Mouse (Mus musculus) layer of hippocampus, postnatal 10 days (tissue): ENCODE data around the gene Gphn. TPM values are rescaled to one million over a fixed set of nuclear protein-coding genes. Genes with fewer than 3 reads are reported as not detected.

ENCODE experiments used
- DNase-seq, 2 experiments: peaks; one replicate each; pipeline ENCODE4 v3.0.0; 2021; ENCODE audit warnings: low spot score in 2 of 2
- long read RNA-seq: library from polyadenylated mRNA; stranded (forward); transcript quantifications from one replicate; pipeline ENCODE4 v2.0.0, GENCODE M21; 2023
- total RNA-seq, 2 experiments: library from RNA; stranded (reverse); gene quantifications; 2 replicates each; pipeline ENCODE4 v1.2.3; 2021

Gene Gphn
- total RNA-seq, result 10 to 100 TPM; 81.7 to 83.3 TPM
- long read RNA-seq, partial matches to known transcripts, result 13 of 68 reads
- long read RNA-seq, other reads (novel, unspliced or antisense), result 53 of 68 reads

DNA sequence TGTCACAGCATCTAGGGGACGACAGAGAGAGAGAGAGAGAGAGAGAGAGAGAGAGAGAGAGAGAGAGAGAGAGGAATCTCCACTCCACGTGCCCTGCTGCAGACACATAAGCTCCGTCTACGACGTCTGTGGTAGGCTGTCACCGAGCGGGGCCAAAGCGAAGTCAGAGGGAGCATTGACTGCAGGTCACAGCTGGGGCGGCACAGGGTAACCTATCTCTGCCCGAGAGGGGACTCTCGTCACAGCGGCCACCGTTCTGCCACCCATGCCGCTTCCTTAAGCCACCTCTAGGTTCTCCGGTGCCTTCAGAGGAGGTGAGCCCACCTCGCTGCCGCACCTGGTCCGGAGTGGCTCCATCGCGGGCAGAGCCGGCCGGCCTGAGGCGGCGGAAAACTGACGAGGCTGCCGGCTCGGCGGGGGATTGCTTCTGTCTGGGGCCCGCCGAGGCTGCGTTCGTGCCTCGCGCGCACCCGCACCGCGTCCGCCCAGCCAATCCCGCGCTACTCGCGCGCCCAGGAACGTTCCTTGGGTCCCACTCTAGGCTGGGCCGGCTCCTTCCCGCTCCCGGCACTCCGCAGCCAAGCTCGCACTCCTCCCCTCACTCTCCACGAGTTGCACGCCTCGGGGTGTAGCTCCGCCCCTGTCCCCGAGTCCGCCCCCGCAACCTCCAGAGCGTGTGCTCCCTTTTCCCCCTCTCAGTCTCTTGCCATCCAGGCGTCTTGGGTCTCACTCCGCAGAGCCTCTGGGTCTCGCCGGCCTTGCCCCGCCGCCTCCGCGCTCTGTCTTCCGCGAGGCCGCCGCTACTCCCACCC is at the start of gene Gphn:
TSS of gene Gphn (plus strand) at position 673 of the 812 bp plus-strand sequence.
- peak; percentile 87 to 92 for DNase-seq

DNA sequence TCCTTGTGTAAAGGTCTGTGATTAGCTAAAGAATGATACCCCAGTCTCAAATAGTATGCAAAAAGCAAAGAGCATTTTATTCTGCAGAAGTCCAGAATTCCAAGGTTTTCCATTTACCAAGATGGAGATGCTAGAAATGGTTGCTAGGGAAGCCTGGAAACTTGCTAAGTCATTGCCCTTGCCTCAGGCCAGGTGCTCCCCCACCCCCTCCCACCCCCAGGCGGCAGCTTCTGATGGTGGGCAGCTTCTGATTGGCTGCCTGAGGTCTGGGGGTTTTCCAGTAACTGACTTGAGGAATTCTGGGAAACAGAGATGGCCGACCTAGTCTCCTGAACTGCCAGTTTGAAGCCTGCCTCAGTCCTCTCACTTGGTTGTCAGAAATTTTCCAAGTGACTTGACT is 44.7 kb upstream of the Gphn start:
- DNase-seq, result no peak

DNA sequence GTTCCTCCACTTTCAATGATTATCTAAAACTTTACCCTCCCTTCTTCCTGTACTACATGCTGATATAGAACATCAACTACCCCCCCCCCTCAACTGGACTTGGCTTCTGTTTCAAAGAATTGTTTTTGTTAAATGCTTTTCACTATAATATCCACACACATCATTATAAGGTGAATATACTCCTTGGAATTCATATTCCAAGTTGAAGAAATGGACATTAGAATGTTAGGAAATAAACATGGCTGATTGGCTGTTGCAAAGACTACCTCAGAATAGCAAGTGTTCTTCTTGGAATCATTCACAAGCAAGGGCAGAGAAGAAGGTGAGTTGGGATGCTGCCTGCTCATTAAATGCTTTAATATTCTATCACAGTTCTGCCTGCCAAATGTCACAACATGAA is 32.2 kb upstream of the Gphn start, which contains the start of gene Gm6657:
TSS of gene Gm6657 (plus strand) at position 301 of the 400 bp plus-strand sequence.
- DNase-seq, result no peak

DNA sequence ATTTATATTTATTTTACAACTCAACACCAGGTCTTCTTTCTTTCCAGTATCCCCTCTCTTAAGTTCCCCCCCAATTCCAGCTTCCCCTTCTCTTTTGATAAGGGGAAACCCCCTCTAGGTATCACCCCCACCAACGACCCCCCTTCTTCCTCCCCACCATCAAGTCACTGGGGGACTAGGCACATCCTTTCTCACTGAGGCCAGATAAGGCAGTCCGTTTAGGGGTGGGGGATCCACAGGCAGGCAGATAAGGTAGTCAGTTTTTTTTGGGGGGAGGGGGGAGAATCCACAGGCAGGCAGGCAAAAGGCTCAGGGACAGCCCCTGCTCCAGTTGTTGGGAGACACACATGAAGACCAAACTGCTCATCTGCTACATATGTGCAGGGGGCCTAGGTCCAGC is 30.8 kb upstream of the Gphn start:
- DNase-seq, result no peak

DNA sequence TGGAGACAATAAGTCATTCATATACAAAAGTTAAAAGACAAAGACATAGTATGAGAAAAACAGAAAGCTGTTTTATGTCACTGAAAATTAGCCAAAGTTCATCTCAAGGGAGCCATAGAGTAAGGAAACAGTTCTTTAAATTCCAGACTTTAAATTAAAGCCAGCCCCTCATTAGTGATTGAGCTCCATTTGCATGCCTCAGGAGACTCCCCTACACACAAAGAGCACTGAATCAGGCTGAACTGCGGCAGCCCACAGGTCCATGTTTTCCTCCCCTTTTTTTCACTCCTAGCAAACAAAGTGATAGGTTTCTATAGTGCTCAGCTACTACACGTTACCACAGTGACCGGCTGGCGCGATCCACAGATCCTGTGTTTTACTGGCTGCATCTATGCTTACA is 22.5 kb upstream of the Gphn start:
- no peak for DNase-seq

DNA sequence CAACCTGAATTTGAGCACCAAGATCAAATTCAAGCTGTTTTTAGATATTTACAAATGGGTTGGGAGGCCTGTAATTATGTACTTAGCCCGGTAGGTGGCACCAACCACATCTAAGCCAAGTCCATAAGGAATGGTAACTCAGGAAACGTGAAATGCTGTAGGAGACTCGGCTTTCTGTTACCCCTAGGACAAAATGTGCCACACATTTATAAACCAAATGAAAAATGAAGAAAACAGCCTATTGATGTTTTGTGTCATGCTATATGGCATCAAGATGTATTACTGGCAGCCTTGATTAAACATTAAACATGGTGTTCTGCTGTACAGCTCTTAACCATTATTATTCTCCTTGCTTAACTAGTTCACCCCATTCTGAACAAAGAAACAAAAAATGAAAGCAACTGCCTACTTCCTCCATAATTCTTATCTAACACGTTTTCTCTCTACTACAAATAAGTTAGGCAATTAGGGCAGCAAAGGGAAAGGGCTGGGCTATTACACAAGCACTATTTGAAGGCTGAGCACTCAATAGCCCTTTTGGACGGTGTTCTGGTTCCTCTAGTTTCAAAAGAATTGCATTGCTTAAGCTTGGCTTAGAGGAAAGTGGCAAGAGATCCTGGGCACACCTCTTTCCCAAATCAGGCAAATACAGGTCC is 20.1 kb upstream of the Gphn start:
- peak; percentile 57 to 66 for DNase-seq

DNA sequence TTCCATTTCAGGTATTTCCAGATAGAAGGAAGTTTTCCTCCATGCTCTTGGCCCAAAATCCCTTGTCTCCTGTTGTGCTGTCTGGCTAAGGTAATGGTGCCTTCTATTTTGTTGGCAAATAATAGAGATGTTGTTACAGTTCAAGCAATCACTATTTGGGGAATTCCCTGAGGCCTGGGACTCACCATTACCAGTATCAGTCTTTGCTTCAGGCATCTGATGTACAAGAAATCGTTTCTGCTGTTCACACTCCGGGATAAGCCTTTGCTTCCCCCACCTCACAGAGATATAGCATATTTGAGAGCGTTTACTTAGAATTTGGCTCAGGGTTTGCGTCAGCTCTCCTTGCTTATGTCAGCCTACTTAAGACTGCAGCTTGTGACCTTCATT is 19.6 kb upstream of the Gphn start:
- no peak for DNase-seq

DNA sequence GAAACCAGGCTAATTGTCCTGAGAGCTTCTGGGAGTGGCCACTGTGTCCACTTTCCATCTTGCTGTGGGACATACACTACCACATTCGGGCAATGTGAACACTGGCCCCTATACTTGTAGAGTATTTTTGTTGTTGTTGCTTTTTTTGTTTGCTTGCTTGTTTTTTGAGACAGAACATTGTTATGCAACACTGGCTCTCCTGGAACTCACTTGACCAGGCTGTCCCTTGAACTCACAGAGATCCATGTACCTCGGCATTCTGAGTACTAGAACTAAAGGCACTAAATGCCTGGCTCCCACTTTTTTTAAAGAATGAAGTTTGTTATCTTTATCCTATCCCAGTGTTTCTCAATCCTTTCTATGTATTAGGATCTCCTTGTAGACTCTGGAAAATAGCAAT is 16.3 kb upstream of the Gphn start:
- DNase-seq, result no peak

DNA sequence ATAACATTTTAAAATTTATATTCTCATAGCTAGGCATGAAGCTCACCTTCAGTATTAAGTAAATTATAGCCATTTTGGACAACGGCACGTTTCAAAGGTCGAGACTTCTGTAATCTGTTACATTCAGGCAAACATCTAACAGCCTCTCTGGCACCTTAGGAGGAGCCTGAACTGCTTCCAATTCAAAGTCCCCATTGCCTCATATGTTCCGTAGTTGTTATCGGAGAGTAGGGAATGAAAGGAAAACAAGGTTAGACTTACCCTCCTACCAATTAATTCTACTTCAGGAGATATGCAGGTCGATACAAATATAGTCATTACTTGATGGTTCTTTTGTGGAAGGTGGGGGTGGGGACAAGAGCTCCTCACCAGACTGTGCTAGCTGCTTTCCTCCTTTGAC is 10.7 kb upstream of the Gphn start:
- no peak for DNase-seq

DNA sequence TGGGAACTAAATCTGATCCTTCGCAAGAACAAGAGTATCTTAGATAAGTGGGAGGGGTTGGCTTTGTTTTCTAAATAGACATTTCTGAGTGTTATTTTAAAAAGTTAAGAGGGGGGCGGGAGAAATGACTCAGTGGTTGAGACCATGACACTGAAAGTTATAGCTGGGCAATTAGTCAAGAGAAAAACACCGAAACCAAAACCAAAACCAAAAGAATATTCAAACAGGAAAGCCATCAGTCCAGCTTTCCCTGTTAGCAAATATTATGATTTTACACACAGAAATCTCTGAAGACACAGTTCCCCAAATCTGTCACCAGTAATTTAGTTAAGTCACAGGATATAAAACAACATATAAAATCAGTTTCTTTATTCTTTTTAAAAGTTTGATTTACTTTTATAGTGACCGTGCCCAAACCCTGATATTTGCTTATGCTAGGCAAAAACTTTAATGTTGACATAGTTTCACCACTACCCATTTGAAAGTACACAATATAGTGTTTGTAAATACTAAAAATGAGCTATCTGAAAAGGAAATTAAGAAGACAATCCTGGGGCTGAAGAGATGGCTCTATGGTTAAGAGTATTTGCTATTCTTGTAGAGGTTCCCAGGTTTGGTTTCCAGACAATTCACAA is 6.9 kb upstream of the Gphn start:
- DNase-seq, result no peak

DNA sequence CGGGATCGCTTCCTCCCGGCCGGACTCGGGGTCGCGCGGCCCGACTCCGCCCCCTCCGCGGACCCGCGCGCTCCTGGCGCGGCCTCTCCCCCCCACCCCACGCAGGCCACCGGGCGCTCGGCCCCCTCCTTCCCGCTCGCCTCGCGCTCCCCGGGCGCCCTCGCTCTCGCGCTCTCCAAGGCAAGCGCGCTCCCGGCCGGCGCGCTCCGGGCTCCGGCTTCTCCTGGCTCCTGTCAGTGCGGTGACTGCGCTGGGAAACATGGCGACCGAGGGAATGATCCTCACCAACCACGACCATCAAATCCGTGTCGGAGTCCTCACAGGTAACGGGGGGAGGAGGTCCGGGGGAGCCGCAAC is 318 bp downstream of the Gphn start:
- peak; percentile 88 to 92 for DNase-seq

DNA sequence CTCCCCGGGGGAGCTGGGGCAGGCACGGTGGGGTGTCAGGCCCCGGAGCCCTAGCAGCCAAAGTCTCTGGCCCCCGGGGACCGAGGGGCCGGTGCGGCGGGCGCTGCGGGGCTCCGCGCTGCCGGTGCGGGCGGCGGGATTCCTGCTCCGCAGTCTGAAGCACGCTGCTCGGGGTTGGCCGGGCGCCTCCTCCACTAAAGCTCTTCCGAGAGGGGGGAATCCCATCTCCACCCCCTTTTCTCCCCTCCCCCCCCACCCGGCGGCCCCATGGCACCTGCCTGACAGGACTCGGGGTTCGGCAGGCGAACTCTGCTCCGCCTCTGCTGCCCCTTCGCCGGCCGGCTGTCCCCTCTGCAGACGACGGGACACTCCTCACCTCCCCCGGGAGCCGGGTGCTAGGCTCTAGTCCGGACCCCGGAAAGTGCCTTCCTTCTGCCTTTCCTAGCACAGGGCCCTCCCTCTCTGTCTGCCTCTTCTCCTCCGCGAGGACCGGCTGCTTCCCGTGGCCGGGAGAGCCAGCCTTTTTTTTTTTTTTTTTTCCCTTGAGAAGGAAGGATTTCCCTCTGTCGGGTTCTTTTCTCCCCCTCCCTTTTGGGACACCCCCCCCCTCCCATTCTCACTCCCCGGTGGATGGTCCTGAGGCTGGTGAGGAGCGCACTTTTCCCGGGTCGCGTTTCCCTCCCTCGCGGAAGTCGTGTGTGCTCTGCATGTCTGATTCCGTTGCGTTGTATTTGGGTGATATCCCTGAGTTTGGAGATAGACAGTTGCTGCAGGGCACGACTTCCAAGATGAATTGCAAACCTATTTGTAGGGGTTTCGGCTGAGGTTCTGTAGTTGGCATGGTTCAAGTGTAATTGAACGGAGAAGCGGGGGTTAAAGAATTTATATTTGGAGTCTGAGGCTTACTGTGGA is 1.1 kb downstream of the Gphn start:
- peak; percentile 60 to 61 for DNase-seq

DNA sequence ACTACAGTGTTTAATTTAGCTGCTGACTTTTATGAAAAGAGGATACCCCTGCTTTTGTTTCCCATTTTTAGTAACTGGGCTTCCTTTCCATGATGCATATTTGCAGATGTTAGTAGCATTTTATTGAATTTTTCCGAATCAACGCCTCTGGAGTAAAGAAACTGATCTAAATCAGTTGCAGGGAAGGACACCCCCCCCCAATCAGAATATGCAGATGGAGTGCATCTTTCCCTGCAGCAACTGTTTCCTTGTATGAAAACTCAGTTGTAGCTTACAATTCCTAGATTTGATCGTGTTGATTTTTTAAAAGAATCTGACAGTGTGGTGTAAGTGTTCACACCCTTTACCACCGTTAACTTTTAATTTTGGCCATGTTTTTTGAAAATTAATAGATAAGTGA is 2.0 kb downstream of the Gphn start:
- no peak for DNase-seq

DNA sequence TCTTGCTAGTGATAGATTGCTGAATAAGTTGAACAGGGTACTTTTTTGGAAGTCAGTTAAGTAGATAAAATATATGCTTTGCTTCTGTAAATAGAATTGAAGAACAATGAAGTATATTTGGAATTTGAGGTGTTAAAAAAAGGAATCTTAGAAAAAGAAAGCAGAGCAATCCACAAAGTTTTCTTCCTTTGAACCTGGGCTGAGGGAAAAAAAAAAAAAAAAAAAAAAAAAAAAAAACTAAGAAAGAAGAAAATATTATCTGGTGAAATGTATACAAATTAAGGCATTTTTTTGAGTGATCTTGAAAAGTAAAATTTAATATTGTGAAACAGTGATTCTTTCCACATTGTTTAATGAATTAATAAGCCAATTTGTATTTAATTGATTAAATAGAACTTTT is 6.4 kb downstream of the Gphn start:
- no peak for DNase-seq

DNA sequence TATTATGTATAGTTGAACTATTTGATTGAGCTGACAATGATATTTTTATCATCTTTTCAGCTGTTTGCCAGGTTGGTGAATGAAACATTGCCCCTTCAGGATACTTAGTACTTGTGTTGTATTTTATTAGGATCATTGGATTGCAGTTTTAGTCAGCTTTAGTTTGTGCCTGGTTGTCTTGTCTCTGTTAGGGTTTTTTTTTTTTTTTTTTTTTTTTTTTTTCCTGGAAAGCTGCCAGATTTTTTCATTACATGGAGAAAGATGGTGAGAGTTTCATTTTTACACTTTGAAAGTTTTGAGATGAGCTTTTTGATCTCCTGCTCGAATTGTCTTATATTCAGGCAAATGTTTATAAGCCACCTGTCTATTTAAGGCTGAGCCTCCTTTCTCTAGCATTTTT is 22.2 kb downstream of the Gphn start:
- DNase-seq, result no peak

DNA sequence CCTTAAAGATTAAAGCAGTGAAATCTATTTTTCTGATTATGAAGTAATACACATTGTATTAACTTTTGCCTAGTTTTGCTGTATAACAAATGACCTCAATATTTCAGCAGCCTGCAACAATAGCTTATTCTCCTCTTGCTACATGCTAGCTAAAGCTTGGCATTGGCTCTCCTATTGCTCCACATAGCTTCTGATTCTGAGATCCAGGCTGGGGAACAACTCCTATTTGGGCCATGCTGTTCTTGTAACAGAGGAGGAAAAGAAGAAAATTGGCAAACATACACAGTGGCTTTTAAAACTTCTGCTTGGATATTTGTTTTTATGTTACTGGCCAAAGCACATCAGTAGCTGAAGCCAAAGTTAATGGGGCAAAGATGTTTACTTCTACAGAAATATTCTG is 23.0 kb downstream of the Gphn start:
- DNase-seq, result no peak

DNA sequence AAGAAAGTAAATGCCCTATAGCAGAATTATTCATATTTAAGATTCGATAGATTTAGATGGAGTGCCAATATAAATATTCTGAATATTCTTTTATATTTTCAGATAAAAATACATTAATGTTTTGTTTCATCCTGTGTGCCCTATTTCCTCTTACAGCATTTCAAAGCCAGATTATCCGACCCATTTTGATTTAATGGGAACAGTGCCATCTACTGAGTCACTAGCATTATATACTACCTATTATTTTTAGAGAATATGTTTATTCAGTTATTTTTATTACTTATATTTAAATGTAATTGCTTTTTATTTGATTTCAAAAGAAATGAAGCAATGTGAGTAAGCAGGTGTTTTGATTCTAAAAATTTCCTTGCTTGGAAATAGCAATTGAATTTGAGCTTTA is 51.2 kb downstream of the Gphn start:
- DNase-seq, result no peak

DNA sequence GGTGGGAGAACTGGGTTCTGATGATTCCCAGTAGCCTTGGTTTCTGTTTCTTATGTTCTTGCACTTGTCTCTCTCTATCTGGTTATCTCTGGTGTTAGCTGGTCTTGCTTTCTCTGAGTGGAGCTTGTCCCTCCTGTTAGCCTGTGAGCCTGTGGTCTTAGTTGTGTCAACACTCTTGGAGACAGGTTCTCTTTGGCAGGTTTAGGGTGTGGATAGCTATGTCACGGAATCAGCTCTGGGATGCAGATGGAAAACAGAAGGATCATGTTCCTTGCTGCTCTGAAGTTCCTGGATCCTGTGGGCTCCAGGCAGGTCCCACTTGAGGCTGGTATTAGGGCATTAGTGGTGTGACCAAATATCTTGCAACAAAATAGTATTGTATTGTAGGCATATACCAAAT is 64.2 kb downstream of the Gphn start:
- no peak for DNase-seq

DNA sequence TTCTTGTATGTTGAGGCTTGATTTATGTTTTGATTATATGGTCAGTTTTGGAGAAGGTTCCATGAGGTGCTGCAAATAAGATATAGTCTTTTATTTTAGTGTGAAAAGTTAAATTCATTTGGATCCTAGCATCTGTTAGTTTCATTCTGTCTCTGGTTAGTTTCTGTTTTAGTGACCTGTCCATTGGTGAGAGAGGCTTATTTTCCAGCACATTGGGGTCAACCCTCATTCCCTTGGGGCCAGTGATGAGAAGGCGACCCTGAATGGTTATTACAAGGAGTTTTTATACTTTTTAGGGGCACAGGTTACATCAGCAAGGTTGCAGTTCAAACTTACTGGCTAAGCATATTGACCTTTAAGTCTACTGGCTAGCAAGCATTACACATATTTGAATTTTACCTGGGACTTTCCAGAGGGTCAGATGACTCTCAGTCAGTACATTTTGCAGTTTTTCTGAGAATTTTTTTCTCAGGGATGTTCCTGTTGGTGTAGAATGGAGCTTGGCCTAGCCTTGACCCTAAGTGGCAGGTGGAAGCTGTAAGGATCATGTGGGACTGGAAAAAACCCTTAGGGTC is 72.7 kb downstream of the Gphn start:
- DNase-seq, result no peak

DNA sequence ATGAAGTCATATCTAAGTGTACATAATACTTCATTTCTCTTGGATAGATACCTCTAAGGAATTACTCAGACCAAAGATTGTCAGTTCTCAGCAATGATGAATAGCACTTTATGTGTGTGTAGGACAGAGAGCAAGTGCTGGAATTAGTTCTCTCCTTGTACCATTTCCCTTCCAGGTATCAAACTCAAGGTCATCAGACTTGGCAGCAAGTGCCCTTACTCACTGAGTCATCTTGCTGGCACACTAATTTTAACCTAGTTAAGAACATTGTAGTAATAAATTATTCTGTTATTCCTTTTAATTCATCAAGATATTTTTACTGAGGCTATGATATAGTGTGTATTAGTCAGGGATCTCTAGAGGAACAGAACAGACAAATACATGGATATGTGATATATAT is 88.9 kb downstream of the Gphn start:
- DNase-seq, result no peak

DNA sequence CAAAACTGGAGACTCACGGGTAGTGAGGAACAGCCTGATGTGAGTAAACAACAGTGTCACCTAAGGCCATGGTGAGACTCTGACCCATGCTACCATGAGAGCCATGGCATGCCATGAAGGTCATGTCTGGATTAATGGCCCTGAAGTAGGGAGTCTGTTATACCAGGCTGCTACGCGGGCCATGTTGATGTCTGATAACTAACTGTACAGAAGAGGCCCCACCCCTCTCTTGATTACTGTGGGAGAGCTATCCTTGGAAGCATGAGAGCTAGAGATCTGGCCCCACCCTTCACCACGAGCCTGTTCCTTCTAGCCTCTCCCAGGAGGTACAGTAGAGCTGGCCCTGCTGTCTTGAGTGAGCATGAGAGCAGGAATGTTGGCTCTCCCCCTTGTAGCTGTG is 101.8 kb downstream of the Gphn start:
- DNase-seq, result no peak
